Mouse (Mus musculus) left cerebral cortex, postnatal 25 days (tissue): ENCODE results near the gene Srsf6. TPM values are rescaled to one million over a fixed set of nuclear protein-coding genes. Genes with fewer than 3 reads are reported as not detected.

Experiments used
- DNase-seq, 2 experiments: peaks; one replicate each; pipeline ENCODE4 v3.0.0; 2022; ENCODE audit warnings: low spot score in 2 of 2, mixed read lengths in 1 of 2
- intact Hi-C: fragments of 180-260 bp; cut with DNase I; formaldehyde crosslinking; loops from one replicate; pipeline ENCODE4 v1.15.1; 2025
- total RNA-seq, 2 experiments: library from RNA; stranded (reverse); gene quantifications; 2 replicates each; pipeline ENCODE4 v1.2.3; 2021

Srsf6 gene
- total RNA-seq, 2 experiments from 2014 or later = 99.0 to 105 TPM

GRCm38 (mm10) chr2:162930516-162931122 lies 709 bp upstream of the Srsf6 start:
- DNase-seq = no peak
- intact Hi-C loops = loop anchor here (1.0 to 5.0 kb wide), 2 partner anchors 87 to 489 kb away; partner anchors contain the start of gene Ift52

DNA sequence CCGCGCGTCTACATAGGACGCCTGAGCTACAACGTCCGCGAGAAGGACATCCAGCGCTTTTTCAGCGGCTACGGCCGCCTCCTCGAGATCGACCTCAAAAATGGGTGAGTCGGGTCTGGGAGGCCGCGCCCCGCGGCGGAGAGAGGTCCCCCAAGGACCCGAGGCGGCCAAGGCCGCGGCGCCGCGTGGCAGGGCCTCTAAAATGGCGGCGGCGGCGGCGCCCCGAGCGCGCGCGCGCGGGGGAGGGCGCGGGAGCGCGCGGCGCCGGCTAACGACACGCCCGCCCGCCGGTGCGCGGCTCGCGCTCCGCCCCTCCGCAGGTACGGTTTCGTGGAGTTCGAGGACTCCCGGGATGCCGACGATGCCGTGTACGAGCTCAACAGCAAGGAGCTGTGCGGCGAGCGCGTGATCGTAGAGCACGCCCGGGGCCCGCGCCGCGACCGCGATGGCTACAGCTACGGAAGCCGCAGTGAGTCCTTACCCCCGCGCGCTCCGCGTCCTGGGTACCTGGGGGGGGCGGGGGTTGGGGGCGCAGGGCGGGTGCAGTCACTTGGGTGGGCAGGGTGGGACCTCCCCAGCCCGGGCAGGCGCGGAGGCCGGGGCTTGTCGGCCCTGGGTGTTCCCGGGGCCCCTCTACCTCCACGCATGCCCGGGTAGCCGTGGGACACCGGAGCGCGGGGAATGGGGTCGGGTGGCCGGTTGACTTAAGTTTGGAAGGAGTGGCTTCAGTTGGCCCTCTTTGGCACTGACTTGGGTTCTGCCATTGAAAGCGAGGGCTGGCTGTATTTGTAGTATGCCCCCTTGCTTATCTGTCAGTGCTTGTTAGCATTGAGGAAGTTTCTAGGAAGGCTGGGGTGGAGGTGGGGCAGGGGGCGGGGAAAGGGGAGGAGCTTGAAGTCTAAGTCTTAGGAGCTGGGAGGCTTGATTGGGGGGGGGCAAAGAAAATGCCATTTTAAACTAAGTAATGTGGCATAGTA lies 634 bp downstream of the Srsf6 start:
- intact Hi-C loops = loop anchor here (1.0 to 5.0 kb wide), 2 partner anchors 85 to 487 kb away; partner anchors contain the start of gene Ift52
- DNase-seq = peak; percentile 54 to 72

DNA sequence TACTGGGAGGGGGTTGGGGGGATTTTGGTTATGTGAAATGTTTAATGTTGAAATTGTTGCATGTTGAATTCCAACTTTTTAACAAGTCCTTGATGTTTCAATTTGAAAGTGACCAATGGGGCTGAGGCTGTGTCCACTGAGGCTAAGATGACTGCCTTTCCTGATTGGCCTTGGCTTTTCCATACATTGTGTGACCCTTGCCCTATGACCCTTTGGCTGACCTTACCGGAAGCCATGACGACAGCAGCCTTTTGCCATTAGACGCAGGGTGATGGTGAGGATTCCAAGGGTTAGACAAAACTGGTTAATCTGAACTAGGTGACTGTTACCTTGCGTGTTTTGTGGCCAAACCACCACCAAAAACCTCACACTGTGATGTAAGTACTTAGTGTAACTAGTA lies 1.4 kb downstream of the Srsf6 start:
- intact Hi-C loops = loop anchor here (5.0 kb wide), 1 partner anchor 85 kb away; the partner anchor contains the start of gene Ift52
- no peak for DNase-seq

DNA sequence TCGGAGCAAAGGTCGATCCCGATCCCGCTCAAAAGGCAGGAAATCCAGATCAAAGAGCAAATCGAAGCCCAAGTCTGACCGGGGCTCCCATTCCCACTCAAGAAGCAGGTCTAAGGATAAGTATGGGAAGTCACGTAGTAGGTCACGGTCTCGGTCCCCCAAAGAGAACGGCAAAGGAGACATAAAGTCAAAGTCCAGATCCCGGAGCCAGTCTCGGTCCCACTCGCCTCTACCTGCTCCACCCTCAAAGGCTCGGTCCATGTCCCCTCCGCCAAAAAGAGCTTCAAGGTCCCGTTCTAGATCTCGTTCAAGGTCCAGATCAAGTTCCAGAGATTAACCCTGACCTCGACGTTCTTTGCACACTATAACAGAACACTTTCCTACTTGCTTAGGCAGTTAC lies 3.1 kb downstream of the Srsf6 start:
- intact Hi-C loops = loop anchor here (5.0 kb wide), 1 partner anchor 83 kb away; the partner anchor contains the start of gene Ift52
- no peak for DNase-seq

DNA sequence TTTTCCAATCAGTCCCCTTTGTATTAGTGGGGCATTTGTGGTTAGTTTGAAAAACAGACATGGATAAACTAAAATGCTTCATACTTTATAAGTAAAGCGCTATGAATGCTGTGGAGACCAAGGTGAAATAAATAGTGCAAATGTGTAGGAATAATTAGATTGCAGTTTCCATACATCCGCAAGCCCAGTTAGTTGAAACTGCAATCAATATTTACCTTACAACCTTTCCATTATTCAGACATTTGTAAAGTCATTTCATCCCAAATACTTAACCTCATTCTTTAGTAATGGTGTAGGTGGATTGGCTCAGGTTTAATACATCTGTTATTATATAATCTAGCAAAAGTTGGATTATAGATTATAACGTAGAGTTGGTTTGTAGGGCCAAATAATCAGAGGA lies 4.4 kb downstream of the Srsf6 start:
- DNase-seq = no peak
- intact Hi-C loops = no loop called here

DNA sequence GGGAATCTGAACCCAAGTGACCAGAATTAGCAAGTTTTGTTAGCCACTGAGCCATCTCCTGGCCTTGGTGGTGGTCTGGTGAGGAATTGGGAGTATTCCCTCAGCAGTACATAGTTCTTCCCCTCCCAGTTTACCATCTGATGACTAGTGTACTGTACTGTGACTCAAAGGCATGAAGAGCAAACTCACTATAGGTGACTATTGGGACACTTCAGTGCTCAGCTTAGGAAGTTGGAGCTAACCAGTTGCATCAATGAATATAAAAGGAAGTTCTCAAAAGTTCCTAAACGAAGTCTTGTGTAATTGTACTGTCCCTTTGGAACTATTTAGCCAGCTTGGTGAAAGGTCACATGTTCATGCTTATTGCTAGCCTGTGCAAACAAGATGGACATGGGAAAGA lies 8.2 kb downstream of the Srsf6 start:
- DNase-seq = no peak
- intact Hi-C loops = no loop called here

GRCm38 (mm10) chr2:162943148-162943846 lies 12.0 kb downstream of the Srsf6 start, which contains the start of gene L3mbtl1:
TSS of gene L3mbtl1 (plus strand) at chr2:162943472.
- DNase-seq = peak; percentile 71 to 78
- intact Hi-C loops = no loop called here

DNA sequence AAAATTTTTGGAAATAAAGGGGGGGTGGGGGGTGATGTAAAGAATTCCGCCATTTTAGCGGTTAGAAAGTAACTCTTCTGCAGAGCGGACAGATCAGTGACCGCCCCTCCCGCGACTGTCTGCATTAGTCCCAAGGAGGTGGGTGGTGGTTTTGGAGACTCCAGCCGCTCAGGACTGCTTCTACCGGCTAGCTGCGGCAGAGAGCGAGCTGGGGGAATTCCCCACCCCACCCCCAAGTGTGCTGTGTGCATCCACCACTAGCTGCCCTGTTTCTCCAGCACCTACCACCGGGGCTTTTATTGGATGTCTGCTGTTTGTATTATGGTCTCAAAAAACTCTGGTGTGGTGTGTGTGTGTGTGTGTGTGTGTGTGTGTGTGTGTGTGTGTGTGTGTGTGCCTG lies 12.6 kb downstream of the Srsf6 start:
- intact Hi-C loops = no loop called here
- peak; percentile 30 to 38 for DNase-seq

GRCm38 (mm10) chr2:162946964-162947363 lies 15.6 kb downstream of the Srsf6 start:
- intact Hi-C loops = no loop called here

GRCm38 (mm10) chr2:162947736-162948135 lies 16.4 kb downstream of the Srsf6 start:
- peak; percentile 28 to 46 for DNase-seq
- intact Hi-C loops = no loop called here

More at GRCm38 (mm10) chr2:162946964-162947363, 15.6 kb downstream of the Srsf6 start:
- no peak for DNase-seq

- intact Hi-C loops = no loop called here
- DNase-seq = no peak
Measured at GRCm38 (mm10) chr2:162948221-162948620, 16.9 kb downstream of the Srsf6 start.

- intact Hi-C loops = no loop called here
- no peak for DNase-seq
Measured at GRCm38 (mm10) chr2:162950776-162951175, 19.4 kb downstream of the Srsf6 start.

- DNase-seq = no peak
- intact Hi-C loops = no loop called here
Measured at GRCm38 (mm10) chr2:162956843-162957242, 25.5 kb downstream of the Srsf6 start.

GRCm38 (mm10) chr2:162961321-162961720 lies 30.0 kb downstream of the Srsf6 start:
- intact Hi-C loops = no loop called here
- no peak for DNase-seq

- intact Hi-C loops = no loop called here
- no peak for DNase-seq
Measured at GRCm38 (mm10) chr2:162966734-162967133, 35.4 kb downstream of the Srsf6 start.

DNA sequence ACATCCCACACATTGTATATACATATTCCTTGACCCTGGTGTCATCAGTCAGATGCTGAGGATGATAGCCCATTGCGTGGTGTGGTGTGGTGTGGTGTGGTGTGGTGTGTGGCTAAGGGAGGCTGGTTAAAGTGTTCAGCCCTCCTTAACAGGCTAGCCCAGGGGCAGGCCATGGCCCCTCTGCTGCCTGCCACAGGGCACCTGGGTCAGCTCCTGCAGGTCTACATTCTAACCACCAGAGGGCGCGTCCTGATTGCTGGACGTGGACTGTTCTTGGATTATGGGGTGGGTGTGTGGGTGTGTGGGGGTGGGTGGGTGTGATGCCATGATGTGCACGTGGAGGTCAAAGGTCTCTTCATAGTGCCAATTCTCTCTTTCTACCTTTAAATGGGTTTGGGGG lies 37.0 kb downstream of the Srsf6 start:
- intact Hi-C loops = loop anchor here (2.0 kb wide), 1 partner anchor 30 kb away; no protein-coding TSS in a partner anchor
- DNase-seq = no peak

DNA sequence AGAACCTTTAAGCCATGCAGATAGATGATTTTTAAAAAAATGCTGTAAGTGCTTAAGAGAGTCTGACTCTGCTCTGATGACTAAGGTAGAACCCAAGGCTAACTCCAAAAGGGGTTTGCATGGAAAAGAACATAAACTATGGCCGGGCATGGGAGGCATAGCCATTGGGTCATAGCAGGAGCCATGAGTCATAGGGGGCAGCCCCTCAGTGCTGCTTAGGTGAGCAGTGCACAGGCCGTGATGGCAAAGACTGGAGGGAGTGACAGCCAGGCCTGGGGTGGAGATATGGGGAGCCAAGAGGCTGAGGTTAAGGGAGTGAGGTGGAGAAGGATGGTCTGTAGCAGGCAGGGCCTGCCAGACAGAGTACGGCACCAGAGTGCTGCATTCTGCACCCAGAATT lies 37.8 kb downstream of the Srsf6 start:
- intact Hi-C loops = loop anchor here (2.0 kb wide), 1 partner anchor 30 kb away; no protein-coding TSS in a partner anchor
- no peak for DNase-seq

DNA sequence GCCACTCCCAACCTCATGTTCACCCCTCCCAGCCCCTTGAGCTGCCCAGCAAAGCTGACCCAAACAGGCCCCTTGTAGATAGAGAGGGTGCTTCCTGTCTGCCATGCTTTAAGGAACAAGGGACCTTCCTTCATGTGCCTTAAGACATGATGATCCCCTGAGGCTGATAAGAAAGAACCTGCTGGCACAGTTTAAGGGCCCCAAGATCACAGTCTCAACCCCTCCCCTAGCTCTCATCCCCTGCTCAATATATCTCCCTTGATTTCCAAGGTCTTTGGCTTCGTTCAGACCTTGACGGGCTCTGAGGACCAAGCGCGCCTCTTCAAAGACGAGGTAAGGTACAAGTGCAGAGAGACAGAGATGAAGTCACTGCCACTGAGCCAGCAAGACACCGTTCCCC lies 39.6 kb downstream of the Srsf6 start:
- DNase-seq = no peak
- intact Hi-C loops = no loop called here

- DNase-seq = no peak
Measured at GRCm38 (mm10) chr2:162972752-162973151, 41.4 kb downstream of the Srsf6 start.

GRCm38 (mm10) chr2:162973206-162973605 lies 41.9 kb downstream of the Srsf6 start:
- intact Hi-C loops = no loop called here
- DNase-seq = no peak

More at GRCm38 (mm10) chr2:162972752-162973151, 41.4 kb downstream of the Srsf6 start:
- intact Hi-C loops = no loop called here
